Mouse (Mus musculus) left cerebral cortex, postnatal 25 days (tissue): ENCODE data around the gene Desi1. TPM values are rescaled to one million over a fixed set of nuclear protein-coding genes. Genes with fewer than 3 reads are reported as not detected.
"Not testable (repeated sequence)": the region's sequence is repeated elsewhere in the genome, so short reads cannot be mapped to it uniquely, and the experiment has no call there.

Experiments used
- DNase-seq, 2 experiments: peaks; one replicate each; pipeline ENCODE4 v3.0.0; 2022; ENCODE audit warnings: low spot score in 2 of 2, mixed read lengths in 1 of 2
- intact Hi-C: fragments of 180-260 bp; cut with DNase I; formaldehyde crosslinking; loops from one replicate; pipeline ENCODE4 v1.15.1; 2025
- total RNA-seq, 2 experiments: library from RNA; stranded (reverse); gene quantifications; 2 replicates each; pipeline ENCODE4 v1.2.3; 2021

The Desi1 gene
- total RNA-seq, 2 experiments from 2014 or later: 106 to 109 TPM

DNA sequence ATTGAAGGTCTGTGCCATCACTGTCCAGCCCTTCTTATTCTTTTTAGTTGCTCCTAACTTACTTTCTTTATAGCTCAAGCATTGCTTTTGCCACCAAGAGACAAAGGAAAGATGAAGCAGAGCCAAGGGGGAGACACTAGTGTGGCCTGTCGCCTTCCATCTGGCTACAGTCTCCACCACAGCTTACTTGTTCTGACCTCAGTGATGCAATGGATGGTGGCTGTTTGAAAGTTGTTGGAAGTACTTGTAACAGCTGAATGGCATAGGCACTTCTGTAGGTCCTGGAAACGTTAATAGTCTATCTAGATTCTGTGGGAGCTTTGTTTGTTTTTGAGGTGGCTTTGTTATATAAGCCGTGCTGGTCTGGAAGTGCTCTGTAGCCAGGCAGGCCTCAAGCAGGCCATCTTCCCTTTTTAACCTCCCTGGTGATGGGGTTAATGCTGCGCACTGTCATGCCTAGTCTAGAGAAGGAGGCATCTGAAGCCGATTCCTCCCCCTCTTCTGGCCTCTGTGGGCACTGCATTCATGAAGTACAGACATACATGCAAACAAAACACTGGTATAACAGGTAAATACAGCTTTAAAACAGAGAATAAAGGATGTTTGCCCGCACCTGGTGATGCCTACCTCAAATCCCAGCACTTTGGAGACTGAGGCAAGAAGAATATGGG lies 9.6 kb downstream of the Desi1 start:
- intact Hi-C loops: no loop called here

GRCm38 (mm10) chr15:82022535-82023088 lies 11.1 kb downstream of the Desi1 start:
- DNase-seq: no peak
- intact Hi-C loops: no loop called here

More for the DNA sequence above, 9.6 kb downstream of the Desi1 start:
- DNase-seq: no peak

DNA sequence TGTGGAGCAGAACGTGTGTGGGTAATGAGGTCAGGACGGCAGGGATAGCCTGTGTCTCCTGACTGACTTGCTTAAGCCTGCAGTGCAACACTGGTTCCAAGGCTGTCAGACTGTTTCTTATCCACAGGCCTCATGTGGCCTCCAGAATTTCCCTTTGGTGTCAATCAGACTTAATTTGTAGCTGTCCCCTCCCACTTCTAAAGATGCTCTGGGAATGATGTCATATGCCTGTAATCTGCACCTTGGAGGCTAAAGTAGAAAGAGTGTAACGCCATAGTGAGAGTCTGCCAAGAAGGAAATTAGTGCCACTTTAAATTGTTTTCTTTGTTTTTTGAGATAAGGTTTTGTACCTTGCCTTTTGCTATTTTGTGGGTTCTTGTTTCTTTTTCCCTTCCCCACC lies 14.4 kb downstream of the Desi1 start:
- DNase-seq: no peak
- intact Hi-C loops: no loop called here

- DNase-seq: no peak
- intact Hi-C loops: no loop called here
Measured at GRCm38 (mm10) chr15:82017461-82017860, 16.2 kb downstream of the Desi1 start.

- intact Hi-C loops: no loop called here
- no peak for DNase-seq
Measured at GRCm38 (mm10) chr15:82016830-82017229, 16.8 kb downstream of the Desi1 start.

DNA sequence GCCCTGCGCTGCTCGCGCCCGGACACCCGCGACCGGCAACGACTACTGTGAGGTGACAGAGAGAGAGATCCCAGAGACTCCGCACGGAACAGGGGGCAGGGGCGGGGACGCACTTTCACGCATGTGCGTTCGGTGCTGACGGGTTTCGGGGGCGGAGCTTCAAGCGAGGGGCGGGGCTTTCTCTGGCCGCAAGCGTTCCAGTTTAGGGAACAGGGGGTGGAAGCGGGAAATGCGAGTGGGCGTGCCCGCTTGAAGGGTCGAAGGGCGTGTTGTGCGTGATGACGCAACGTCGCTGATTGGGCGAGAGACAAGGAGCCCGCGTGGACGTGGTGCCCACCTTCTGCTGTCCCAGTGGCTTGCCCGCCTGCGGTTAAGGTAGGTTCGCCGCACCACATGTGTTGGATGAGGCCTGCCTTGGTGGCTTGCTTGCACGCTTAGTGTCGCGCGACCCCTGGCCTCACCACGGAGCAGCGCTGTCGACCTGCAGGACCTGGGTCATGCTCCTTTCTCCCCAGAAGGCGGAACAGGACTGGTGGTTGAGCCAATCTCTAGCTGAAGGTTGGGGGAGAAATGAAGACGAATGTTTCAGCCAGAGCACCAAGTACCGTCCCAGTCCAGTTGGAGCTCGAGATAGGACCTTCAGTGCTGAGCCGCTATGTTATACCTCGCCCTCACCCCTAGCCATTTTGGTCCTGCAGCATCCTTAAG lies 17.4 kb downstream of the Desi1 start:
- intact Hi-C loops: no loop called here
- peak; percentile 99 to 100 for DNase-seq

DNA sequence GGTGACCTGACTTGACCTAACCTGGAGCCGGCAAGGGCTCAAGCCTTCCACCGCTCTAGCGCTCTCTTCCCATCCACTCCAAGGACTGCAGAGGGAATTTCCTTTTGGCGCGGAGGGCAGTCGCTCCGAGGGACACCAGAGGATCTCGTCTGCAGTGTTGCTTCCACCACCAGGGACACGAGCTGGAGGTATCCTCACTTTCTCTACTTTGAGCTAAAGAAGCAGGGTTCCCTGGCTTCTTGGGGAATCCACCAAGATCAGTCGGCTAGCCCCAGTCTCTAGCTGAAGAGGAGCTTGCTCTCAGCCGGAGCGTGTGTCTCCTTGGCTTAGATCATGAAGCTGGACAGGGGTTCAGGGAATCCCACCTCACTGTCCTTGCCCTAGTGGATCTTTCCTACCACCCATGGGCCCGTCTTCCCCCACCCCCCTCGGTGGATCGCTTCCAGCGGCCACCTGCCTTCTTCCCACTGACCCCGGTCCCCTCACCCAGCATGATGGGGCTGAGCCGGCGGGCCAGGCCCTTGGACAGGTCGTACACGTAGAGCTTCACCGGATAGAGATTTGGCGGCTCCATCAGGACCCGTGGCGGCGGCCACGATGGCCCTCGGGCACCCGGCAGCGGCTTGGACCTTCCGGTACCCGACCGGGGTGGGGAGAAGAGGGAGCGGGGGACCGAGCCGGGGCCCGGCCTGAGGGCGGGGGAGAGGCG lies 18.1 kb downstream of the Desi1 start:
- DNase-seq: peak; percentile 27 to 35
- intact Hi-C loops: loop anchor here (1.0 kb wide), 1 partner anchor 58 kb away; no protein-coding TSS in a partner anchor

- intact Hi-C loops: loop anchor here (1.0 kb wide), 1 partner anchor 58 kb away; no protein-coding TSS in a partner anchor
- DNase-seq: no peak
Measured at GRCm38 (mm10) chr15:82014745-82015391, 18.8 kb downstream of the Desi1 start.

DNA sequence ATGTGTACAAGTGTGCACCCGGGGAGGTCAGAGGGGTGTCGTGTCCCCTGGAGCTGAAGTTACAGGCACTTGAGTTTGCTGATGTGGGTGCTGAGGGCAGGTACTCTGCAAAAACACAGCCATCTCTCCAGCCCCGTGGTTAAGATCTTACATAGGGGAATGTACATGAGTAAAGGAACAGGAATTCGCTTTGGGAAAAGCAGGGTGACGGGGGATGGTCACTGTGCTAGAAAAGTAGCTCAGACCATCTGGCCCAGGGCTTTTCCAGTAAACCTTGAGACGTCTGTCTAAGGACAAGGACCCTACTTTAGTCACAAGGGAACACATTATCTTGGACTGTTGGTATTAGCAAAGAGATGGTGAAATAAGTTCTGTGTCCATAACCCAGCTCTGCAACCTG lies 21.7 kb downstream of the Desi1 start:
- DNase-seq: no peak
- intact Hi-C loops: no loop called here

DNA sequence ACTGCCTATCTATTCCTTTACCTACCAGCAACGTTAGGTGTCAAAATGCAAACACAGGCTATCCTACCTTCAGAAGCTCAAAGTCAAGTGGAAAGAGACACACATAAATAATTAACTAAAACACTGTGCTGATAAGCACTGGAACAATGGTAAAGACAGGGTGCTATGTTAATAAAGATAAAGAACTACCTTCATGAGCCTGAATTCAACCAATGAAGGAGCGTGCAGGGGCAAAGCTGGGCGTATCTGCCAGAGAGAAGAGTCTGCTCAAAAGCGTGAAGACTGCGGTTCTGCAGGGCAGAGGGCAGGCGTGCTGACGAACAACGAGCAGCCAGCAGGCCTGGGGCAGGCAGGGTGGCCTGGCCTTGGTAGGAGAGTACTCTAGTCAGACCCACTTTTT lies 29.4 kb downstream of the Desi1 start:
- intact Hi-C loops: no loop called here
- DNase-seq: no peak

- no peak for DNase-seq
- intact Hi-C loops: no loop called here
Measured at GRCm38 (mm10) chr15:81993992-81994391, 39.7 kb downstream of the Desi1 start.

DNA sequence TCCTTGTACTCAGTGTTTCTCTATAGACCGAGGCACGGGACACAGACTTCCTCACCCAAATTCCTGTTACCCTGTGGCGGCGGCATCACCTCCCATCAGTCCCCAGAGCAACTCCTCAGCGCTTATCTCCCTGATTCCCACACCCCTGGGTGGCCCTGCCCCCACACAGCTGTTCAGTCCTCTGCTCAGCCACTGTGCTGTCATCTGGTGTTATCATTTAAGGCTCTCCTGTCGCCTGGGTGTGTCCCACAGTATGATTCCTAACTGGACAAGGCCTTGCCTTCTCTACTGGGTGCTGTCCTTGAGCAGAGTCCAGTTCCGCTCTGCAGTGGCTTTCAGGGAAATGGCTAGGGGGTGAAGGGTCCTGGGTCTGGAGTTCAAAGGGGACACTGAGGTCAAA lies 43.1 kb downstream of the Desi1 start:
- no peak for DNase-seq
- intact Hi-C loops: no loop called here

- peak; percentile 82 to 91 for DNase-seq
- intact Hi-C loops: loop anchor here (1.0 to 2.0 kb wide), 2 partner anchors 29 to 51 kb away; partner anchors contain the start of gene Pmm1
Measured at GRCm38 (mm10) chr15:81989371-81990062, 44.1 kb downstream of the Desi1 start.

GRCm38 (mm10) chr15:81987646-81988045 lies 46.0 kb downstream of the Desi1 start, which contains the start of gene Xrcc6:
Gene Xrcc6 (plus strand): TSS chr15:81987835.
- no peak for DNase-seq
- intact Hi-C loops: loop anchor here (2.0 kb wide), 1 partner anchor 49 kb away; no protein-coding TSS in a partner anchor

DNA sequence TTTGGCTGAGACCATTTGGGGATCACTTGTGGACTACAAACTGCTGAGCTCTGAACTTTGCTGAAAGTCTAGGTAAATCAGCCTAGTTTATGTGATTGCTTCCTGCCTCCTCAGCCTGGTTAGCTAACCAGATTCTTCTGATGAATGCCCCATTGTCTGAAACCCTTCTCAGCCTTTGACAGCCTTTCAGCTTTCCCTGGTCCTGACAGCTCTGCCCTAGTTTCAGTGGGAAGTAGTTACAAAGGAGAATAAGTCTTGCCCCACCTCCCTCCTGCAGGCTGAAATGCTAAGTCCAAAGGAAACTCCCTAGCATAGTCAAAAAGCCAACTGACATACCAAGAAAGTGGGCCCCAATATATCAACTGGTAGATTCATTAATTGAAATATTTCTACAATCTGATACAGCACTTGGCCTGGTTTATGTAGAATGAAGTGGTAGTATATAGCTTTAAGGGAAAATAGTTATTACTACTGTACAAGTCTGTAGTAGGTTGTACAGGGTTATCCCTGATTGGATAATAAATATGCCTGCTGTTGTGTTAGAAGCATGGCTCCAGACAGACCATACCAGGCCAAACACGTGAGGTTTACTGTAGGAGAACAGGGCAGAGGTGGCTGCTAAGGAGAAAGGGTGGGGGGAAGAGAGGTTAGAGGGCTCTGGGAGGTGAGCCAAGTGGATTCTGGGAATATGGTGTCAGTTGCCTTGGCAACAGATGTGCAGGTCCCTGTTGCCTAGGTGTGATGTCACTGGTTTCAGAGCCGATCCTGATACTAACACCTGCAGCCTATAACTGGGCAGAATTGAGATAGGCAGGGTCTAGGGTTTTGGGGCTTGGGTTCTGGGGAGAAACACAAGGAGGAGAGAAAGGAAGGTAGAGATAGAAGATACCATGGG lies 48.1 kb downstream of the Desi1 start:
- peak in 1 of 2 experiments; percentile 19 for DNase-seq
- intact Hi-C loops: no loop called here

DNA sequence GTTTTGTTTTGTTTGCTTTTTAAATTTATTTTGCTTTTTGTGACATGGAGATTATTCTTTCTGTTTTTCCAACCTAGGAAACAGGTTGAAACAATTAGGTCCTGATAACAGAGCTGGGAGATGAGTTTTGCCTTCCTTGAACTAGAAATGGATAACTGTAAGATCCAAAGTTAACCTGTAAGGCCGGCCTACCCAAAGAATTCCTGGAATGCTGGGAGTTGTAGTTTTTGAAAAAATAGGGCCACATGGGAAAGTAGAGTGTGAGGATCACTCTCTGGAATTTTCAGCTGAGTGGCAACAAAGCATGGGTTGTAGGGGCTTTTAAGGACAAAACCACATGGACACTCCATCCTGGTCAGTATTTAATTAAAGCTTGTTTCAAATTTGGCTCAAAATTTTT lies 51.5 kb downstream of the Desi1 start:
- intact Hi-C loops: no loop called here

DNA sequence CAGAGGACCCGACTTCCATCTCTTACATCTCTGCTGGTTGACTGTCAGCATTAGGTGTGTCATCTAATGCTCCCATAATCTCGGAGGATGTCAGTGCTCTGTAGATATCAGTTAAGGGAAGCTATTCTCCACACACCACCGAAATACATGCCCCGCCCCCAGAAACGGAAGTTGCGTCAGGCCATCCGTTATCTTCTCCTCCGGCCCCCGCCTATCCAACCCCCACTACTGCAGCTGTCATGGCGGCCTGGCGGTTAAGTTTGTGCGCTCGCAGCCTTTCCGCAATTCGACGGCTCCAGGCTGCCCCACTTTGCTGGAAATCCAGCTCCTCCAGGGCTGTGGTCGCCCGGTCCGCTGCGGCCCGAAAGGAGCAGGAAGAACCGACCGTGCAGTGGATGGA lies 53.3 kb downstream of the Desi1 start, which contains the start of gene 1700029P11Rik:
Gene 1700029P11Rik (plus strand): TSS at position 220 of the 400 bp plus-strand sequence.
- intact Hi-C loops: no loop called here
- no peak for DNase-seq

More for the DNA sequence above, 51.5 kb downstream of the Desi1 start:
- no peak for DNase-seq

DNA sequence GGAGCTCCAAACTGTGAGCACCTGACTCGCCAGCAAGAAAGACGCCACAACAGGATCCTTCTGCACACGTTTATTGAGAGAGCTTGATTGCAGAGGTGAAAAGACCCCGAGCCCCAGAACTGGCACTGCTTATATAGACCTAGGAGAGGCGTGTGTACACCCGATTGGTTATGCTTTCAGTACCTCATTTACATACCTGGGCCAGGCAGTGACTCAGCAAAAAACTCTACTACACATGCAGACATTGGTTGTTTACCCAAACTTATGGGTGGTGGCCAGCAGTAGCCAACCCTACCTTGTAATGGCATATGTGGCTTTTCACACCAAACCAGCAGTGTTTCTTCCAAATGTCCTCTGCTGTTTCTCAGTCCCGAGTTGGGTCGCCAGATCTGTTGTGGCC lies 58.5 kb downstream of the Desi1 start:
- intact Hi-C loops: not testable (repeated sequence)

More for the DNA sequence above, 58.5 kb downstream of the Desi1 start:
- not testable (repeated sequence) for DNase-seq
